Mouse (Mus musculus) CH12.LX (cell line): ENCODE results near the gene Tmem44. TPM values are rescaled to one million over a fixed set of nuclear protein-coding genes. Genes with fewer than 3 reads are reported as not detected.

Experiments used
- DNase-seq: peaks from one replicate; pipeline ENCODE4 v3.0.0-alpha.2; 2013; ENCODE audit errors: extremely low read depth
- H3K27ac ChIP-seq: 2 replicates; pipeline ENCODE4 v1.5.1; 2012; ENCODE audit warnings: low read depth, mild to moderate bottlenecking, control low read depth, moderate library complexity; ENCODE audit not compliant: insufficient read depth
- H3K27me3 ChIP-seq: replicated peaks from 2 replicates; pipeline ENCODE3; 2012; ENCODE audit warnings: inconsistent platforms
- H3K36me3 ChIP-seq, 2 experiments: replicated peaks in 1 of 2; 2 replicates each; pipeline versions ENCODE3 to v1.6.1; 2012; ENCODE audit warnings: inconsistent platforms in 1 of 2, low read length in 1 of 2, mild to moderate bottlenecking in 1 of 2, mixed read lengths in 1 of 2, moderate library complexity in 1 of 2; ENCODE audit not compliant: control insufficient read depth in 1 of 2, insufficient read depth in 1 of 2
- H3K4me1 ChIP-seq, 2 experiments: 2 replicates each; pipeline ENCODE4 v1.6.1; 2012; ENCODE audit warnings: inconsistent platforms in 1 of 2, moderate library complexity in 1 of 2; ENCODE audit not compliant: insufficient read depth in 2 of 2, control insufficient read depth in 1 of 2
- H3K4me2 ChIP-seq: 2 replicates; pipeline ENCODE4 v1.6.1; 2012; ENCODE audit warnings: low read depth, mild to moderate bottlenecking, control low read depth; ENCODE audit not compliant: poor library complexity, insufficient read depth, severe bottlenecking
- H3K4me3 ChIP-seq, 3 experiments: fragments of 150-350 bp in 1 of 3; sonication (generic) in 1 of 3; replicated peaks in 1 of 3; 2 replicates each; pipeline versions ENCODE3 to v1.5.1; 2011 to 2012; ENCODE audit warnings: low read depth in 2 of 3, low read length in 2 of 3, mild to moderate bottlenecking in 2 of 3, moderate library complexity in 2 of 3, control low read depth in 1 of 3, improper control_type of control experiment in 1 of 3, inconsistent platforms in 1 of 3, mixed read lengths in 1 of 3; ENCODE audit not compliant: poor library complexity in 1 of 3
- H3K79me2 ChIP-seq: replicated peaks from 2 replicates; pipeline ENCODE4 v1.6.1; 2012; ENCODE audit warnings: mild to moderate bottlenecking, moderate library complexity; ENCODE audit not compliant: control insufficient read depth, poor library complexity, insufficient read depth, severe bottlenecking; ENCODE audit errors: extremely low read depth
- H3K9ac ChIP-seq: 2 replicates; pipeline ENCODE4 v1.6.1; 2012; ENCODE audit warnings: low read depth, mild to moderate bottlenecking, control low read depth, moderate library complexity; ENCODE audit not compliant: insufficient read depth
- H3K9me3 ChIP-seq: replicated peaks from 2 replicates; pipeline ENCODE3; 2012; ENCODE audit warnings: low read length, inconsistent platforms, mixed read lengths
- BHLHE40 ChIP-seq: IDR thresholded peaks from 2 replicates; pipeline ENCODE4 v1.6.1; 2011; ENCODE audit warnings: mild to moderate bottlenecking, low read depth, low read length, improper control_type of control experiment
- CHD1 ChIP-seq: IDR thresholded peaks from 2 replicates; pipeline ENCODE4 v1.6.1; 2012; ENCODE audit warnings: low read depth, low read length, improper control_type of control experiment, inconsistent platforms
- CHD2 ChIP-seq: IDR thresholded peaks from 2 replicates; pipeline ENCODE4 v1.6.1; 2011; ENCODE audit warnings: low read length, improper control_type of control experiment
- CTCF ChIP-seq, 2 experiments: IDR thresholded peaks in 1 of 2; conservative IDR thresholded peaks in 1 of 2; 2 replicates each; pipeline ENCODE4 v1.5.1; 2011 to 2012; ENCODE audit warnings: low read depth in 2 of 2, low read length in 2 of 2, improper control_type of control experiment in 1 of 2, inconsistent platforms in 1 of 2, mild to moderate bottlenecking in 1 of 2, moderate library complexity in 1 of 2
- E2F4 ChIP-seq: IDR thresholded peaks from 2 replicates; pipeline ENCODE4 v1.6.1; 2011; ENCODE audit warnings: low read depth, low read length, improper control_type of control experiment; ENCODE audit not compliant: insufficient replicate concordance
- ELF1 ChIP-seq: IDR thresholded peaks from 2 replicates; pipeline ENCODE4 v1.6.1; 2014; ENCODE audit warnings: low read depth, mild to moderate bottlenecking, inconsistent platforms, low read length, improper control_type of control experiment
- EP300 ChIP-seq: IDR thresholded peaks from 2 replicates; pipeline ENCODE4 v1.6.1; 2011; ENCODE audit warnings: low read length, improper control_type of control experiment
- ETS1 ChIP-seq: conservative IDR thresholded peaks from 2 replicates; pipeline ENCODE4 v1.6.1; 2012; ENCODE audit warnings: low read depth, mild to moderate bottlenecking, inconsistent platforms, low read length, improper control_type of control experiment, moderate library complexity
- GABPA ChIP-seq: IDR thresholded peaks from 2 replicates; pipeline ENCODE4 v1.6.1; 2012; ENCODE audit warnings: low read depth, low read length, improper control_type of control experiment, inconsistent platforms; ENCODE audit not compliant: insufficient replicate concordance
- HCFC1 ChIP-seq: IDR thresholded peaks from 2 replicates; pipeline ENCODE4 v1.6.1; 2012; ENCODE audit warnings: low read depth, mild to moderate bottlenecking, inconsistent platforms, low read length, improper control_type of control experiment
- IRF4 ChIP-seq: IDR thresholded peaks from 2 replicates; pipeline ENCODE4 v1.6.1; 2014; ENCODE audit warnings: low read depth, mild to moderate bottlenecking, inconsistent platforms, low read length, improper control_type of control experiment
- JUN ChIP-seq: IDR thresholded peaks from 2 replicates; pipeline ENCODE4 v1.6.1; 2011; ENCODE audit warnings: low read depth, mild to moderate bottlenecking, low read length, improper control_type of control experiment, moderate library complexity; ENCODE audit not compliant: insufficient read depth
- JUND ChIP-seq: conservative IDR thresholded peaks from 2 replicates; pipeline ENCODE4 v1.6.1; 2011; ENCODE audit warnings: low read depth, low read length, improper control_type of control experiment
- KAT2A ChIP-seq: IDR thresholded peaks from 2 replicates; pipeline ENCODE4 v1.6.1; 2012; ENCODE audit warnings: low read length, improper control_type of control experiment, inconsistent platforms; ENCODE audit not compliant: insufficient replicate concordance
- MAFK ChIP-seq: IDR thresholded peaks from 2 replicates; pipeline ENCODE4 v1.6.1; 2011; ENCODE audit warnings: low read length, improper control_type of control experiment; ENCODE audit not compliant: insufficient replicate concordance
- MAX ChIP-seq: IDR thresholded peaks from 2 replicates; pipeline ENCODE4 v1.6.1; 2011; ENCODE audit warnings: low read length, improper control_type of control experiment
- MAZ ChIP-seq: IDR thresholded peaks from 2 replicates; pipeline ENCODE4 v1.6.1; 2012; ENCODE audit warnings: low read depth, mild to moderate bottlenecking, inconsistent platforms, low read length, improper control_type of control experiment, moderate library complexity
- MEF2A ChIP-seq: IDR thresholded peaks from 2 replicates; pipeline ENCODE4 v1.6.1; 2014; ENCODE audit warnings: low read depth, mild to moderate bottlenecking, inconsistent platforms, low read length, improper control_type of control experiment, borderline replicate concordance
- MXI1 ChIP-seq: IDR thresholded peaks from 2 replicates; pipeline ENCODE4 v1.6.1; 2011; ENCODE audit warnings: mild to moderate bottlenecking, low read depth, low read length, improper control_type of control experiment
- MYC ChIP-seq: IDR thresholded peaks from 2 replicates; pipeline ENCODE4 v1.6.1; 2011; ENCODE audit warnings: low read depth, mild to moderate bottlenecking, improper control_type of control experiment, low read length
- NELFE ChIP-seq: IDR thresholded peaks from 2 replicates; pipeline ENCODE4 v1.6.1; 2011; ENCODE audit warnings: low read depth, low read length, improper control_type of control experiment
- NRF1 ChIP-seq: IDR thresholded peaks from 2 replicates; pipeline ENCODE4 v1.6.1; 2014; ENCODE audit warnings: low read depth, mild to moderate bottlenecking, inconsistent platforms, low read length, improper control_type of control experiment, moderate library complexity
- PAX5 ChIP-seq: IDR thresholded peaks from 2 replicates; pipeline ENCODE4 v1.6.1; 2012; ENCODE audit warnings: low read length, inconsistent platforms, mixed read lengths
- POLR2A ChIP-seq: IDR thresholded peaks from 2 replicates; pipeline ENCODE4 v1.6.1; 2011; ENCODE audit warnings: low read depth, mild to moderate bottlenecking, improper control_type of control experiment, low read length
- POLR2AphosphoS2 ChIP-seq: IDR thresholded peaks from 2 replicates; pipeline ENCODE4 v1.6.1; 2011; ENCODE audit warnings: low read depth, low read length, improper control_type of control experiment
- RAD21 ChIP-seq: IDR thresholded peaks from 2 replicates; pipeline ENCODE4 v1.6.1; 2011; ENCODE audit warnings: low read depth, mild to moderate bottlenecking, low read length, improper control_type of control experiment, moderate library complexity
- RCOR1 ChIP-seq: conservative IDR thresholded peaks from 2 replicates; pipeline ENCODE4 v1.6.1; 2012; ENCODE audit warnings: low read depth, mild to moderate bottlenecking, inconsistent platforms, low read length, improper control_type of control experiment
- SIN3A ChIP-seq: IDR thresholded peaks from 2 replicates; pipeline ENCODE4 v1.6.1; 2012; ENCODE audit warnings: low read length, improper control_type of control experiment, inconsistent platforms
- SMC3 ChIP-seq: IDR thresholded peaks from 2 replicates; pipeline ENCODE4 v1.6.1; 2011; ENCODE audit warnings: low read depth, low read length, improper control_type of control experiment
- TBP ChIP-seq: conservative IDR thresholded peaks from 2 replicates; pipeline ENCODE4 v1.6.1; 2011; ENCODE audit warnings: low read depth, low read length, improper control_type of control experiment
- TCF12 ChIP-seq: IDR thresholded peaks from 2 replicates; pipeline ENCODE4 v1.6.1; 2014; ENCODE audit warnings: low read depth, mild to moderate bottlenecking, inconsistent platforms, low read length, improper control_type of control experiment
- UBTF ChIP-seq: IDR thresholded peaks from 2 replicates; pipeline ENCODE4 v1.6.1; 2012; ENCODE audit warnings: low read depth, mild to moderate bottlenecking, inconsistent platforms, low read length, improper control_type of control experiment, moderate library complexity
- USF1 ChIP-seq: IDR thresholded peaks from 2 replicates; pipeline ENCODE4 v1.6.1; 2014; ENCODE audit warnings: low read depth, mild to moderate bottlenecking, inconsistent platforms, low read length, improper control_type of control experiment
- USF2 ChIP-seq: conservative IDR thresholded peaks from 2 replicates; pipeline ENCODE4 v1.6.1; 2011; ENCODE audit warnings: low read depth, low read length, improper control_type of control experiment
- ZC3H11A ChIP-seq: IDR thresholded peaks from 2 replicates; pipeline ENCODE4 v1.6.1; 2012; ENCODE audit warnings: low read depth, mild to moderate bottlenecking, inconsistent platforms, low read length, improper control_type of control experiment
- ZKSCAN1 ChIP-seq: IDR thresholded peaks from 2 replicates; pipeline ENCODE4 v1.6.1; 2012; ENCODE audit warnings: low read depth, inconsistent platforms, low read length, improper control_type of control experiment, borderline replicate concordance
- ZMIZ1 ChIP-seq: IDR thresholded peaks from 2 replicates; pipeline ENCODE4 v1.6.1; 2012; ENCODE audit warnings: low read depth, mild to moderate bottlenecking, inconsistent platforms, low read length, improper control_type of control experiment
- ZNF384 ChIP-seq: IDR thresholded peaks from 2 replicates; pipeline ENCODE4 v1.6.1; 2012; ENCODE audit warnings: low read depth, low read length, improper control_type of control experiment, inconsistent platforms
- dilution Hi-C: fragments of 300-500 bp; cut with MboI; formaldehyde crosslinking; loops from 2 replicates; pipeline ENCODE4 v1.14.3; 2020; ENCODE audit warnings: low sequenced_read_pairs; ENCODE audit not compliant: extremely low pct_unique_long_range_greater_than_20kb, extremely low pct_ligation_motif_present
- in situ Hi-C: fragments of 300-500 bp; cut with MboI; formaldehyde crosslinking; loops from 3 replicates; pipeline ENCODE4 v1.14.3; 2019; ENCODE audit warnings: low sequenced_read_pairs, low pct_ligation_motif_present, low pct_unique_long_range_greater_than_20kb, mixed read lengths
- polyA plus RNA-seq: library from polyadenylated mRNA; unstranded; fragments of >175 nt; gene quantifications from 2 replicates; pipeline ENCODE4 v1.2.1, GENCODE M21; 2012; ENCODE audit warnings: low read depth; ENCODE audit not compliant: insufficient read length
- total RNA-seq, 2 experiments: library from RNA; depleted of rRNA; stranded (reverse); fragments of 300-350 nt in 1 of 2; fragments of >200 nt in 1 of 2; gene quantifications; 2 replicates each; pipeline ENCODE4 v1.2.3; 2012 to 2014

Gene Tmem44
- total and polyA plus RNA-seq, 3 experiments: 0.16 to 0.70 (median 0.51) TPM

DNA sequence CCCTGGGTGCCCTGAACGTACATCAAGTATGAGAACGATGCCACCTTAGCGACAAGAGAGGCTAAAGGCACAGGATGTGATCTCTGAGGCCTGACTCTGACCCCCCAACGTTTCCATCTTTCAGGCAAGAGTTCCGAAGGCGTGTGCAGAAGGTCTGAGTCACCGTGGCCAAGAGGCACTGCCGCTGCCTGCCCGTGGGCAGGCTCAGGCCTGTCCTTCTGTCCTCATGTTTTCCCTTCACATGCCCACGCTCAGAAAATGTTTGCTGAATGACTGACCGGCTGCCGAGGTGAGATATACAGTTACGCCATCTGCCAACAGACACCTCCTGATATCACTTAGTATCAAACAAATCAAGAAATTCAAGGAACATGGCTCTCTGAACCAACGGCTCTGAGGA, 24.9 kb downstream of the Tmem44 start:
- in situ Hi-C loops (no loop called here), dilution Hi-C loops (no loop called here)
- Histone ChIP-seq H3K79me2 (no peaks in the 10 kb centered on the region), H3K9ac (no peak overlapping the region; the same call in 1 of the 2 replicates), H3K9me3 (peaks cover 2% of the 10 kb centered on the region), H3K4me1 (peaks cover 0 to 11% of the 10 kb centered on the region in 2 experiments; a peak in 2 of 4 replicates), H3K36me3 (no peaks in the 10 kb centered on the region), H3K4me2 (no peak overlapping the region), H3K4me3 (no peak overlapping the region), H3K27me3 (peaks cover 4% of the 10 kb centered on the region), H3K27ac (no peak overlapping the region)
- TF ChIP-seq CHD1 (peak; percentile 98), JUND (no peak), TBP (no peak), CHD2 (no peak), E2F4 (no peak), RAD21 (no peak), KAT2A (no peak), BHLHE40 (peak; percentile 68), UBTF (no peak), POLR2AphosphoS2 (no peak), JUN (0 out of 2 replicates have a peak, but pooled peaks have one; percentile 8), ZNF384 (no peak), ZKSCAN1 (no peak), ZC3H11A (no peak), NELFE (no peak), ZMIZ1 (no peak), IRF4 (peak; percentile 69; the same call in 1 of the 2 replicates), PAX5 (no peak), EP300 (no peak; the same call in 1 of the 2 replicates), USF2 (no peak), NRF1 (peak; percentile 12; the same call in 1 of the 2 replicates), RCOR1 (no peak), TCF12 (peak; percentile 34; the same call in 1 of the 2 replicates), SIN3A (no peak), MXI1 (no peak), MAFK (no peak), MAZ (no peak), SMC3 (no peak), MYC (peak; percentile 57; the same call in 1 of the 2 replicates), MAX (no peak), HCFC1 (no peak), MEF2A (peak; percentile 28; the same call in 1 of the 2 replicates), ETS1 (no peak; the same call in 1 of the 2 replicates), CTCF (conservative IDR thresholded peaks at IDR 0.05 in 1 of 2, IDR thresholded peaks at IDR 0.05 in 1 of 2; ENCODE audit: low read depth in 2 of 2, low read length in 2 of 2) (no peak), ELF1 (no peak), GABPA (no peak), POLR2A (no peak), USF1 (no peak)
- DNase-seq: no peak
